Mouse (Mus musculus): Measurements from ENCODE around the gene Tspan7. TPM values are rescaled to one million over a fixed set of nuclear protein-coding genes. Genes with fewer than 3 reads are reported as not detected.

Gene Tspan7
- total RNA-seq, 2 experiments from 2014 or later, result 1,252 to 1,385 TPM

DNA sequence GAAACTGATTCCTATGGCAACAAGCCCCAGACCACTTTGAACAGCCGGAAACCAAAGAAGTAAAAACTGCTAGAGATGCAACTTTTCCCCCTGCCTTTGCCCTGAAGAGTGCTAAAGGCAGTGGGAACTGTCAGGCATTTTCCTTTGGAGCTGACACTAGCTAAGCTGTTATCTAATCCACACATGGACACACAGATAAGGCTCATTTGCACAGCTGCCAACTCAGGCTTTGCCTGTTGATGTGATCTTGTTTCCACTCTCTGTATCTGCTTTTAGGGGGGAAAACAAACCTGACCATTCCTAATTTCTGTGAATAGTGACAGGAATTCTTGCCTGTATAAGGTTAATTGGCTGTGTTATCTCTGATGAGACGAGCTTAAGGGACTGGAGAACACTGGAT, 17.7 kb downstream of the Tspan7 start:
- no peak for TF ChIP-seq CTCF (IDR thresholded peaks at IDR 0.05)
- DNase-seq (ENCODE audit: extremely low spot score in 1 of 2, low spot score in 2 of 2), result no peak
- intact Hi-C loops (cut with DNase I), result no loop called here
- Histone ChIP-seq H3K4me3 (no peak overlapping the region), H3K27ac (no peak overlapping the region)

DNA sequence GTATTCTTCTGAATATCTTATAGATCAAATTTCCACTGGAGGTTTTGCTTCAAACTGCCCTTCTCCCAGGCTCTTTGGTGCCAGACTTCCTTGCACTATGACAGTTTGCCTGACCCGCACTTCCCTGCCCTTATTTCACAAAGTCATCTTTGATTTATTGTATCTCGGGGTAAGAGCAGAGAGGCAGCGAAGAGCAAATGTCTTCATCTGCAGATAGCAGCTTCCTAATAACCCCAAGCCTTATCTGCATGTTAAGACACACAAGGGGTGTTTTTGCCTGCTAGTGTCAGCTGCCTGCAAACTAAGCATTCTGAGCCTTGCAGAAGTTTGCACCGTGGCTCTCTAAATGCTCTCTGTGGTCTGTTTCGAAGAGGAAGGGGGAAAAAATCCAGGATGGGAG, 29.5 kb downstream of the Tspan7 start:
- no peak overlapping the region for H3K4me3 ChIP-seq
- no peak overlapping the region for H3K27ac ChIP-seq
- TF ChIP-seq CTCF (IDR thresholded peaks at IDR 0.05), result no peak
- no peak for DNase-seq (ENCODE audit: extremely low spot score in 1 of 2, low spot score in 2 of 2)
- intact Hi-C loops (cut with DNase I), result no loop called here

- no peak overlapping the region for H3K27ac ChIP-seq
- TF ChIP-seq CTCF (IDR thresholded peaks at IDR 0.05), result no peak
- DNase-seq (ENCODE audit: extremely low spot score in 1 of 2, low spot score in 2 of 2), result no peak
- intact Hi-C loops (cut with DNase I), result no loop called here
- no peak overlapping the region for H3K4me3 ChIP-seq
These were observed 30.0 kb downstream of the Tspan7 start for GRCm38 (mm10) chrX:10514971-10515370.

- Histone ChIP-seq H3K4me3 (no peak overlapping the region), H3K27ac (no peak overlapping the region)
- no peak for TF ChIP-seq CTCF (IDR thresholded peaks at IDR 0.05)
- intact Hi-C loops (cut with DNase I), result no loop called here
- DNase-seq (ENCODE audit: extremely low spot score in 1 of 2, low spot score in 2 of 2), result no peak
These were observed 31.5 kb downstream of the Tspan7 start for GRCm38 (mm10) chrX:10516448-10516847.

DNA sequence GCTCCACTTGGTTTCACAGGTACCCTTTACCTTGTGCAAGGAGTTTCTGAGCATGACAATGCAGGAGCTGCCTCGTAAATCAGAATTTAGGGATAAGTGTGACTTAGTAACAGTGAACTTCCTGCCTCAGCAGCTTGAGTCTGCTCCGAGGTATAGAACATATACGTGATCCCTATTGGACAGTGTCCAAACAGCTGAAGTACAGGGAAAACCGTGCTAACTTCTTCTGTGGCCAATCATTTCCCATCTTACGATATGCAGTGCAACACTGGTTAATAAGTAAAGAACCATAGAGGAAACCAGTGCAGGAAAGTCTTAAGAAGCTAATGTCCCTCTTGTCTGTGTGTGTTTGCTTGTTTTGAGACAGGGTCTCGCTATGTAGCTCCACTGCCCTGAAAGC, 32.0 kb downstream of the Tspan7 start:
- intact Hi-C loops (cut with DNase I), result no loop called here
- DNase-seq (ENCODE audit: extremely low spot score in 1 of 2, low spot score in 2 of 2), result no peak
- H3K4me3 ChIP-seq, result no peak overlapping the region
- H3K27ac ChIP-seq, result no peak overlapping the region
- no peak for TF ChIP-seq CTCF (IDR thresholded peaks at IDR 0.05)

DNA sequence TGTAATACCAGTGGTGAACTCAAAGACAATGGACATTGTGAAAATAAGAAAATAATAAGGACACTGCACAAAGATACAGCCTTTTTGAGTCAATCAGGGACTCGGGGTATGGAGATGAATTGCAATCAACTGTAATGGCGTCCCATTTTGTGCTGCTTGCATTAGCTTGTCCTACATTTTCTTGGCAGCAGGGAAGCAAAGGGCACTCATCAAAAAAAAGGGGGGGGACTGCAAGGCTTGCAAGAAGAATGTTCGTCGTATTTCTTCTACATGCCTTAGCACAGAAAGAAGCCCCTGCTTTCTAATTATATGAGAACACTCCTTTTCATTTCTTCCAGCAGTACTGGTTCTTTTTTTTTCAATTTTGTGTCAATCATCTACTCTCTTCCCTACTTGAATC, 32.8 kb downstream of the Tspan7 start:
- no peak for TF ChIP-seq CTCF (IDR thresholded peaks at IDR 0.05)
- Histone ChIP-seq H3K27ac (no peak overlapping the region; the same call in 1 of the 2 replicates), H3K4me3 (no peak overlapping the region)
- no peak for DNase-seq (ENCODE audit: extremely low spot score in 1 of 2, low spot score in 2 of 2)
- intact Hi-C loops (cut with DNase I), result no loop called here

- DNase-seq (ENCODE audit: extremely low spot score in 1 of 2, low spot score in 2 of 2), result no peak
- H3K4me3 ChIP-seq, result no peak overlapping the region
- intact Hi-C loops (cut with DNase I), result no loop called here
- no peak for TF ChIP-seq CTCF (IDR thresholded peaks at IDR 0.05)
- H3K27ac ChIP-seq, result no peak overlapping the region
These were observed 33.6 kb downstream of the Tspan7 start for GRCm38 (mm10) chrX:10518510-10518909.

- H3K4me3 ChIP-seq, result no peak overlapping the region
- intact Hi-C loops (cut with DNase I), result loop anchor here (5.0 kb wide), 1 partner anchor 37 kb away; no protein-coding TSS in a partner anchor
- TF ChIP-seq CTCF (IDR thresholded peaks at IDR 0.05), result no peak
These were observed 50.5 kb downstream of the Tspan7 start for GRCm38 (mm10) chrX:10535450-10535849.

GRCm38 (mm10) chrX:10539009-10539408, 54.1 kb downstream of the Tspan7 start:
- intact Hi-C loops (cut with DNase I), result loop anchor here (5.0 kb wide), 1 partner anchor 33 kb away; no protein-coding TSS in a partner anchor
- no peak for TF ChIP-seq CTCF (IDR thresholded peaks at IDR 0.05)
- Histone ChIP-seq H3K4me3 (no peak overlapping the region), H3K27ac (no peak overlapping the region)
- DNase-seq (ENCODE audit: extremely low spot score in 1 of 2, low spot score in 2 of 2), result no peak

More at GRCm38 (mm10) chrX:10535450-10535849, 50.5 kb downstream of the Tspan7 start:
- H3K27ac ChIP-seq, result no peak overlapping the region
- no peak for DNase-seq (ENCODE audit: extremely low spot score in 1 of 2, low spot score in 2 of 2)

DNA sequence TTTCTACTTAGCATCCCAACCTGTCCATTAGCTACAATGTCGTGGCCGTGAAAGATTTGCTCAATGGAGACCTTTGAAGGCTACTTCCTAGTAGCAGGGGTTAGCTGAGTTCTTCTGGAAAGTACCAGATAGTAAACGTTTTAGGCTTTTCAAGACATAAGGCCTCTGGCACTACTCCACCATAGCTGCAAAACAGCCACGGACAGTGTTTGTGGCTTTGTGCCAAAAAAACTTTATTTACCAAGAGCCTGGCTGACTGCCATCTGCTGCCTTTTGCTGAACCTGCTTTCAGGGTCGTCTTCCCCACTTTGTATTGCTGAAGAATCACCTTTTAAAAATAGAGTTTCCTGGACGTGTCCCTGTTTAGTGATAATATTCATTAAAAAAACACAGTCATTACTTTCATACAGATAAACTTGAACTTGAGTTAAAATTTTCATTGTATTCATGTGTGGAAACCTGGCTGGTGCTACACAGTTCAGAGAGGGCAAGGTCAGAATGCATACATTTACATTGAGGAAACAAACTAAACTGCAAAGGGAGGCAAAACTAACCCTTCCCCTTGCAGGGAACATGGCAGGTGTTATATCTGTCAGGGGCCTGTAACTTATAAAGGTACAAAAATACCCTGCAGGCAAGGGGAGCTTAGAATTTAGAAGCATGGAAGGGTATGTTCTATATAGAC, 54.7 kb downstream of the Tspan7 start:
- no peak for TF ChIP-seq CTCF (IDR thresholded peaks at IDR 0.05)
- Histone ChIP-seq H3K4me3 (no peak overlapping the region), H3K27ac (no peak overlapping the region)
- DNase-seq (ENCODE audit: extremely low spot score in 1 of 2, low spot score in 2 of 2), result no peak
- intact Hi-C loops (cut with DNase I), result loop anchor here (5.0 kb wide), 1 partner anchor 33 kb away; no protein-coding TSS in a partner anchor

DNA sequence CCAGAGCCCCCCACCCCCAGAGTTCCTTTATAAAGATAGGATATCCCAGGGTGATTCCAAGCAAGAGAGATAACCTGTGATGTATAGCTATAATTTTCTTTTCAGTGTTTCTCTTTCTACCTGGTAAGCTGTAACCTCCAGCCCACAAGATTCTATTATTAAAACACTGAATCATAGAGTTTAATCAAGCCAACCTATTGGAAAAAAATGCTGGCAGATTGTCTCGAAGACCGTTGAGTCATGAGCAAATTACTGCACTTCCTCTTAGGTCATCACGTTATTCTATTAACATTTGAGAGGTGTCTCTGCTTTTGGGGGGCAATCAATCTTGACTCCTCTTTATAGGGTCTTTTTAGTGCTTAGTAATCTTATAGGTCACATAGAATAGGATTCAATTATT, 61.9 kb downstream of the Tspan7 start:
- Histone ChIP-seq H3K27ac (no peak overlapping the region), H3K4me3 (no peak overlapping the region)
- DNase-seq (ENCODE audit: extremely low spot score in 1 of 2, low spot score in 2 of 2), result no peak
- no peak for TF ChIP-seq CTCF (IDR thresholded peaks at IDR 0.05)
- intact Hi-C loops (cut with DNase I), result no loop called here

GRCm38 (mm10) chrX:10549708-10550107, 64.8 kb downstream of the Tspan7 start:
- peak; percentile 37 for TF ChIP-seq CTCF (IDR thresholded peaks at IDR 0.05)
- Histone ChIP-seq H3K27ac (no peak overlapping the region), H3K4me3 (no peak overlapping the region)
- intact Hi-C loops (cut with DNase I), result no loop called here
- DNase-seq (ENCODE audit: extremely low spot score in 1 of 2, low spot score in 2 of 2), result no peak

GRCm38 (mm10) chrX:10556899-10557298, 71.9 kb downstream of the Tspan7 start:
- H3K4me3 ChIP-seq, result no peak overlapping the region
- DNase-seq (ENCODE audit: extremely low spot score in 1 of 2, low spot score in 2 of 2), result no peak
- intact Hi-C loops (cut with DNase I), result no loop called here
- no peak for TF ChIP-seq CTCF (IDR thresholded peaks at IDR 0.05)
- H3K27ac ChIP-seq, result no peak overlapping the region
